Mouse (Mus musculus): ENCODE data around the gene Igsf9. TPM values are rescaled to one million over a fixed set of nuclear protein-coding genes. Genes with fewer than 3 reads are reported as not detected.

The Igsf9 gene
- polyA plus RNA-seq, 2 experiments from 2014 or later, result not detected

DNA sequence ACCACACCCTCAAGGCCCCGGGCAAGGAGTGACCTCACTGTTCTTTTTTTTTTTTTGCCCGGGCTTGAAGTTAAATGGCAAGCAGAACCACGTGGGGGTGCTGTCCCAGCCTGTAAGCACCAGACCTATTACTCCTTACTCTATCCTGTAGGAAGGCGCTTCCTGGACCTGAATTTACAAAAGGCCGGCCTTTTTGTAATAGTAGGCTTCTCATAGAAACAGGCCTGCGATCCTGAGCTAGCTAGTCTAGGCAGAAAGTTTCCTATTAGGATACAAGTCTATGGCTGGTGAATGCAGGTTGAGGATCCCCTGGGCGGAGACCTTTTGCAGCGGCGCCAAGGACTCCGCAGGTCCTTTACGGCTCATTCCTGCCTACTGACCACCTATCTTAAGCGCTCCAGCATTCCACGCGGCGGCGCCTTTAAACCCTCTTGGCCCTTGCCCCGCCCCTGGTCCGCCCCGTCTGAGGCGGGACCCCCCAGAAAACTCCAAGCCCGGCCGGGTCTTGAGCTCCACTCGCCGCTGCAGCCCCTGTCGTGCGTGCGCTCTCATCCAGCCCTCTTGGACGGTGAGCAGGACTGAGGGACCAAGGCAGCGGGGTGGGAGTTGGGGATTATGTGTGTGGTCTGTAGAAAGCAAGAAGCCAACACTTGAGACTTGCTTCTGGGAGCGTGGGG is 18.3 kb downstream of the Igsf9 start, which contains the start of gene Tagln2:
TSS of gene Tagln2 (plus strand) at position 283 of the 677 bp plus-strand sequence.
- ATAC-seq, result peak; percentile 24

GRCm38 (mm10) chr1:172500451-172501370 is 19.1 kb downstream of the Igsf9 start:
- peak; percentile 10 for ATAC-seq

GRCm38 (mm10) chr1:172501371-172502144 is 20.0 kb downstream of the Igsf9 start:
- ATAC-seq, result peak; percentile 69

DNA sequence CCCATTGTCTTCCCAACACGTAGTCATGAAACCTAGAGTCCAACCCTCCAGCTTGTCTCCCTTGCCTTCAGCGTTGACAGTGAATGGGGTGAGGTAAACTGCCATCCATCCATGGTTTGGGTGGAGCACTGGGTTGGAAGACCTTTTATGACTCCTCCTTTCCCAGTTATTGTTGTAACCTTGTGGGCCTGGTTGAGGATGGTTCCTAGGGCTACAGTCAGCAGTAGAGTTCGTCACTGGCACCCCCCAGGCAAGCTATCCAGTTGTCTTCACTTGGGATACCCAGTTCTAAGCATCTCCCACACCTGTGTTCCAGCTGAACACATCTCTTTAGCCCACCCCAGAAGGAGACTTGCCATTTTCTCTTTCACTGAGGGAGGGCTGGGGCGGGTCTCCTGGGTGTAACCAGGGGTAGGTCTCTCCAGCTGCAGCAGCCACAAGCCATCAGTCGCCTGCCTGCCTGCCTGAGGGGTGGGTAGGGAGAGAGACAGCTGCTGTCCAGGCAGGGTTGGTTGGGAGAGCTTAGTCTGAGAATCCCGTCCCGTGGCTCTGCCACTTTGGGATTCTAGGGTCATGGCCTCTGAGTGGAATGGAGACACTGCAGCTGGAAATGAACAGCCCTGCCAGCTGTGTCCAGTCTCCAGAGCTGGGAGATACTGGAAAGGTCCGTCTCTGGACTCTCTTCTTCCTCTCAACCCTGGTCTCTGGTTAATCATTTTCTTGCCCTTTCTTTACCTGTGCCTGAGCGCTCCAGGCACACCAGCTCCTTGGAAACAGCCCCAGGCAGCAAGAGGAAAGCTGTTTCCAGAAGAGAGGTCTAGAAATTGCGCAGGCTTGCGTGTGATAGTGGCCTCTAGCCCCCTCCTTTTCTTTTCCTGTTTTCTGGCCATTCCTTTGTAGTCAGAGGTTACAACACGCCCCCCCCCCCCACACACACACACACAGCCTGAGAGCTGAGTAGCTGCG is 20.8 kb downstream of the Igsf9 start:
- ATAC-seq, result peak; percentile 9

DNA sequence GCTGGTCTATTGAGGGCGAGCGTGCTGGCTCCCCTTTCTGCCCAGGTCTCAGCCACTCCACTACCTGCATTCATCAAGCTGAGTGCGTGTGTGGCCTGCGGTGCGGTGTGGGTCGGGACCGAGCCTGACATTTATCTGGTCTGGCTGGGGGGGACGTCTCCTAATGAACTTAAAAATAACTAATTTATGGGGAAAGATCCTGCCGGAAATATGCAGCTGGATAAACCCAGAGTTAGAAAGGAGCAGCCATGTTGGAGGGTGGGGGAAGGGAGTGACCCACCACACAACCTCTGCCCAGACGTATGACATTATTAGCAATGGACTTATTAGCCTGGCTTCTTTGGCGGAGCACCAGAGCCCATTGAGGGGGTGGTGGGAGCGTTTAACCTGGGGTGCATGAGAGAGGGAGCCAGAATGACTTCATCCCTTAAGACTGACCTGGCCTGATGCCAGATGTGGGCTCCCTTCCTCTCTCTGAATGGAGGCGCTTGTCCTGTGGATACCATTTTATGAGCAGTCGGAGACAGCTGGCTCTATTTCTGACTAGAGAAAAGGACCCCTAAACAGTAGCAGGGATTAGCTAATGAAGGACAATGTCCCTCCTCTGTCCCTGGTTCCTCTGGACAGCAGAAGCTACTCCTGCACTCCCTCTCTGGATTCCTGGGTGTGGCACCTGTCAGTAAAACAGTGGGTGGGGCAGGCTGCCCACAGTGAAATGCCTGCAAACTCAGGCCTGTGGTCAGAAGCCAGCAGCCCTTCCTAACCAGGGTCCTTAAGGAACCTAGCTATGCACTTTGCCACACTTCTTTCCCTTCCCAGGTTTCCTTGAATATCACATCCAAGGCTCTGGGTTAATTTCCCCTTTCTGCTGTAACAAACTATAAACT is 21.8 kb downstream of the Igsf9 start:
- no peak for ATAC-seq

DNA sequence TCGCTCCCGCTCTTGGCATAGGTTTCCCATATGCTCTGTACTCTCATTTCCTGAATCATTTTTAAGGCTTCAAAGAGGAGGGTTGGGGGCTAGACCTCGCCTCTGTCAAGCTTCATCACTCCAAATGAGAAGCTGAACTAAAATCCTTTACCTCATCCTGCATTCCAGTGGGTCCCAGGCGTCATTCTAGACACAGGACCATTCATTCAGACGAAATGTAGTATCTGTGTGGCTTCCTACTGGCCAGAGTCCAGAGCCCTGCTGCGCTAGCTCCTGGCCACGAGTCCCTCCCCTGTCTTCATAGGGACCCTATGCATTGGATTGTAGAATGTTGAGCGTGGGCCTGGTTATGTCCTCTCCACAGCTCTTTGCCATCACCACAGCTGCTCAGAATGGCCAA is 23.2 kb downstream of the Igsf9 start:
- no peak for ATAC-seq

- ATAC-seq, result no peak
Measured at GRCm38 (mm10) chr1:172507001-172507400, 25.4 kb downstream of the Igsf9 start.

DNA sequence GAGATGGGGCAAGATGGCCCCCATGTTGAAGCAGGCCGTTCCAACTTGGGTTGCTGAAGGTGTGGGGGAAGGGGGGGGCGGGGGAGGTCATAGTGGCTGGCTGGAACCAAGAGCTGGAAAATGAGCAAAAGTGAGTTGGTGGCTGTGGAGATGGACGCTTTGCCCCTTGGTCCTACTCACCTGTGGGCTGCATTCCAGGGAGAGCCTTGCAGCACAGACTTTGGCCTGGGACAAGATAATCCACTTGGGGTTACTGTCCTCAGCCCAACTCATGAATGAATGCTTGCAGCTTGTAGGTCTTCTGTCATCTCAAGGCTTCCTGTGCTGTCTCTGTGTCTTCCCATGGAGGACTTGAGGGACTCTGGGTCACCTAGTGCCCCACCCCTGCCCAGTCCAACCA is 26.1 kb downstream of the Igsf9 start:
- ATAC-seq, result no peak

- ATAC-seq, result no peak
Measured at GRCm38 (mm10) chr1:172508172-172508571, 26.6 kb downstream of the Igsf9 start.

DNA sequence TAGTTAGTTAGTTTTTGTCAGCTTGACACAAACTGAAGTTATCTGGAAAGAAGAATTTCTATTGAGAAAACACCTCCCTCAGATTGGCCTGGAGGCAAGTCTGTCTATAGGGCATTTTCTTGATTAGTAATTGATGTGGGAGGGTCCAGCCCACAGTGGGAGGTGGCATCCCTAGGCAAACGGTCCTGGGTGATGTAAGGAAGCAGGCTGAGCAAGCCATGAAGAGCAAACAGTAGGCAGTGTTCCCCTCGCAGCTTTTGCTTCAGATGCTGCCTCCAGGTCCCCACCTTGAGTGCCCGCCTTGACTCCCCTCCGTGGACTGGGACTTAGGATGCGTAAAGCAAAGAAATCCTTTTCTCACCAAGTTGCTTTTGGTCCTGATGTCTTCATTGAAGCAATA is 27.6 kb downstream of the Igsf9 start:
- no peak for ATAC-seq

- ATAC-seq, result no peak
Measured at GRCm38 (mm10) chr1:172509983-172510382, 28.4 kb downstream of the Igsf9 start.

DNA sequence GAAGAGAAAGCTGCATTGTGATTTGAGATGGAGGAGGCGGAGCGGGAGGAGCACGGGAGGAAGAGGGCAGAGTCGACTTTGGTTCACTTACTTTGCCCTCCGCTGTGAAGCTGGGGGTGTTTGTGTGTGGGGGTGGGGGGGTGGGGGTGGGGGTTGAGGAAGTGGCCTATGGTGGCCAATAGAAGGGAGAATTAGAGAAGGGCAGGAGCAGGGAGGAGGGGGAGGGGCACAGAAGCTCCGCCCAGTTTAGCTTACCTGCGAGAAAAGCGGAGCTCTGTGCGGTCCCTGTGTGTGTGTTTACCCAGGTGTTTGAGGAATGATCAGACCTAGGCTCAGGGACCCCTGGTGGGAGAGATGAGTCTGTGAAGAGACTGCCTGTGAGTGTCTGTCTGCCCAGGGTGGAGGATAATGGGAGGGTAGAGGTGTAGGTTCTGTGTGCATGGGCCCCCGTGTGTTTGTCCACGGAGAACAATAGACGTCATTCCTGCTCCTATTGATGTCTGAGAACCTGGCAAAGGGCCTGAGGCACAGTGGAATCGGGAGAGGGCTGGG is 28.9 kb downstream of the Igsf9 start:
- no peak for ATAC-seq

DNA sequence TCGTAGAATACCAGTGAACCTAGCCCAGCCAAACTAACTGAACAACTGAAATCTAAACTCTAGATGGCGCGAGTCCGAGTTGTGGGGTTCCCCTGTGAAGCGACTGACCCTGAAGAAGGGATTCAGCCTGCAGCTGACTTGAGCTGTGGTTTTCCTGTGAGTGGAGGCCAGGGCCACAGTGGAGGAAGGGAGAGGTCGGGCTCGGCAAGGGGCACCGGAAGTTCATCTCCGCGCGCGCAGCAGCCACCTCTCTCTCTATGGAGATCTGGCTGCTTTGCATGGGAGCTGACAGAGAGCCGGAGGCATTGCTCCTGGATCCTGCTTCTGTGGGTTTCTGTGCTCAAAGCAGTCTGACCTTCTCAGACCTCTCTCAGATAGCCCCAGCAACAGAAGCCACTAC is 31.4 kb downstream of the Igsf9 start:
- ATAC-seq, result peak; percentile 60

GRCm38 (mm10) chr1:172513525-172514212 is 32.1 kb downstream of the Igsf9 start:
- ATAC-seq, result peak; percentile 87

GRCm38 (mm10) chr1:172514213-172514529 is 32.6 kb downstream of the Igsf9 start:
- ATAC-seq, result peak; percentile 58

- ATAC-seq, result no peak
Measured at GRCm38 (mm10) chr1:172514551-172515268, 33.1 kb downstream of the Igsf9 start.

DNA sequence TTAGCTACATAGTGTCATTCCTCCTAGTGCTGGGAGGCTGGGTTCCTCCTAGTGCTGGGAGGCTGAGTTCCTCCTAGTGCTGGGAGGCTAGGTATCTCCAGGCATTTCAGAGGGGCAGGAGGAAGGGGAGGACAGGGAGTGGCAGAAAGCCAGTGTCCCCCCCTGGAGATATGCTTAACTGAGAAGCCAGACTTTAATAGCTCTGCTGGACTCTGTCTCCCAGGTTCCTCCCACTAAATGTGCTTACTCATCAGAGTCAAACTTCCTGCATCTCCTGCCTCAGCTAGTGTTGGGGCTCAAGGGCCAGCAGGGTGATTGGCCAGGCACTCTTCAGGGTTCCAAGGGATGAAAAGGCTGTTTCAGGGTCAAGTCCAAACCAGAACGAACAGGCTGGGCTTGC is 33.8 kb downstream of the Igsf9 start:
- ATAC-seq, result no peak

DNA sequence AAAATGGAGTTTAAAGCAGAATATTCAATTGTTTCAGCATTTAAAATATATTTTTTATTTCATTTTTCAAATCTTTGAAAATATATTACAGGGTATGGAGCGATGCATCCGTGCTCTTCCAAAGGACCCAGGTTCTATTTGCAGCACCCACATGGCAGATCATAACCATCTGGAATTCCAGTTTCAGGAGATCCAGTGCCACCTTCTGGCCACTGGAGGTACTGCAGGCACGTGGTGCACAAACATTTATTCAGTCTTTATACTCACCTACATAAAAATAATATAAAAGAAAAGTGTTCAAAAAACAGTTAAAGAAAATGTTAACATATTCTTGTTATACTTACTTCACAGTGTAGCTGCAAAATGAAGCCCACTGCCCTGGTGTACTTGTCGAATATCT is 36.4 kb downstream of the Igsf9 start:
- no peak for ATAC-seq

- ATAC-seq, result no peak
Measured at GRCm38 (mm10) chr1:172519644-172520043, 38.1 kb downstream of the Igsf9 start.
